Mouse (Mus musculus): ENCODE data around the gene Gm21988. TPM values are rescaled to one million over a fixed set of nuclear protein-coding genes. Genes with fewer than 3 reads are reported as not detected.

Gene Gm21988
- total and polyA plus RNA-seq, 2 experiments = 0.28 to 5.8 TPM

GRCm38 (mm10) chr11:70235254-70235900 is 4.3 kb downstream of the Gm21988 start:
- Histone ChIP-seq H3K27me3 (ENCODE audit: control insufficient read depth, insufficient read depth, low read length) (no peaks in the 10 kb centered on the region), H3K4me3 (ENCODE audit: insufficient read depth, low read depth, low read length) (no peak overlapping the region), H3K36me3 (ENCODE audit: control insufficient read depth, insufficient read depth, low read length) (no peaks in the 10 kb centered on the region), H3K9ac (ENCODE audit: low read depth, low read length) (no peak overlapping the region), H3K27ac (replicated peaks; ENCODE audit: insufficient read depth, low read depth, low read length) (no peak overlapping the region), H3K4me1 (ENCODE audit: control insufficient read depth, insufficient read depth, low read length) (peaks cover 7% of the 10 kb centered on the region), H3K79me2 (ENCODE audit: control insufficient read depth, insufficient read depth, low read length) (peaks cover under 1% of the 10 kb centered on the region; the same call in 1 of the 2 replicates)
- WGBS = 76% methylated on average over 12 of the region's 12 CpGs
- DNase-seq (ENCODE audit: extremely low read depth, low read depth, low spot score) = no peak
- TF ChIP-seq CTCF (IDR thresholded peaks at IDR 0.05; ENCODE audit: low read depth, low read length) (no peak), POLR2A (IDR thresholded peaks at IDR 0.05; ENCODE audit: extremely low read depth, insufficient read depth, low read length) (no peak)

DNA sequence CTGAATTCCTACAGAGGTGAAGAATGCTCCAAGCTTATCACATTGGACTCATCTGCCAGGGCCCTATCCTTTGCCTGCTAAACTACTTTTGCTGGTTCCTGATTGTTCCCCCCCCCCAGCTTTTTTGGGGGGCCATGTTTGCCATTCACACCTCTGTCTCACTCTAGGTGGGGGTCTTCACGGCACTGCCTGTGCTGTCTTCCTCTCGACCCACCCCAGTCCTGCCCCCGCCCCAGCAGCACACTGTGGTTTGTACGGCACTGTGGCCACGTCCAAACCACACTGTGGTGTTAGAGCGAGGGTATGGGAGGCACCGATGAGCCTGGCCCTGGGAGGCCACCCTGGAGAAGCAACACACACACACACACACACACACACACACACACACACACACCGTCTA is 5.1 kb downstream of the Gm21988 start:
- Histone ChIP-seq H3K9ac (ENCODE audit: low read depth, low read length) (no peak overlapping the region), H3K27me3 (ENCODE audit: control insufficient read depth, insufficient read depth, low read length) (no peaks in the 10 kb centered on the region), H3K4me3 (ENCODE audit: insufficient read depth, low read depth, low read length) (no peak overlapping the region), H3K79me2 (ENCODE audit: control insufficient read depth, insufficient read depth, low read length) (no peaks in the 10 kb centered on the region; the same call in 1 of the 2 replicates), H3K27ac (replicated peaks; ENCODE audit: insufficient read depth, low read depth, low read length) (no peak overlapping the region), H3K36me3 (ENCODE audit: control insufficient read depth, insufficient read depth, low read length) (no peaks in the 10 kb centered on the region), H3K4me1 (ENCODE audit: control insufficient read depth, insufficient read depth, low read length) (peaks cover 7% of the 10 kb centered on the region)
- no peak for DNase-seq (ENCODE audit: extremely low read depth, low read depth, low spot score)
- TF ChIP-seq POLR2A (IDR thresholded peaks at IDR 0.05; ENCODE audit: extremely low read depth, insufficient read depth, low read length) = no peak
- no peak for TF ChIP-seq CTCF (IDR thresholded peaks at IDR 0.05; ENCODE audit: low read depth, low read length)
- WGBS = 88% methylated on average over 8 of the region's 8 CpGs

DNA sequence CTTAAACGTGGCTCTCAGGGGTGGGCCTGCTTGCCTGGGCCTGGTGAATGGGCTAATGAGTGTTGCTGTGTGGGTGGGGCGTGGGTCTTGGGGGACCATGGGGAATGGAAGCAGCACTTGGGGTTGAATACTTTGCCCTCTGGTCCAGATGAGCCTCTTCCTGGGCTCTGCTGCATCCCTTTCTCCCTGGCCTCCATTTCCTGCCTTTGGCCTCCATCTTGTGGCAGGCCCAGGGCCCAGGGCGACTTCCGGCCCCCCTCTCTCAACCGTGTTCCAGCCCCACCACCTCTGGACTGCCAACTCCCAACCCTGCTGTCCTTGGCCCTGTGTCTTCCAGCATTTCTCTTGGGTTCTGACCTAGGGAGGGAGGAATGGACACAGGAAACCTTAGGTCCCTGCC is 5.6 kb downstream of the Gm21988 start:
- TF ChIP-seq POLR2A (IDR thresholded peaks at IDR 0.05; ENCODE audit: extremely low read depth, insufficient read depth, low read length) (no peak), CTCF (IDR thresholded peaks at IDR 0.05; ENCODE audit: low read depth, low read length) (no peak)
- Histone ChIP-seq H3K79me2 (ENCODE audit: control insufficient read depth, insufficient read depth, low read length) (no peaks in the 10 kb centered on the region; the same call in 1 of the 2 replicates), H3K27ac (replicated peaks; ENCODE audit: insufficient read depth, low read depth, low read length) (no peak overlapping the region), H3K36me3 (ENCODE audit: control insufficient read depth, insufficient read depth, low read length) (no peaks in the 10 kb centered on the region), H3K4me3 (ENCODE audit: insufficient read depth, low read depth, low read length) (no peak overlapping the region), H3K4me1 (ENCODE audit: control insufficient read depth, insufficient read depth, low read length) (peaks cover 7% of the 10 kb centered on the region), H3K27me3 (ENCODE audit: control insufficient read depth, insufficient read depth, low read length) (no peaks in the 10 kb centered on the region), H3K9ac (ENCODE audit: low read depth, low read length) (no peak overlapping the region)
- no peak for DNase-seq (ENCODE audit: extremely low read depth, low read depth, low spot score)
- 64% methylated on average over 5 of the region's 5 CpGs for WGBS

DNA sequence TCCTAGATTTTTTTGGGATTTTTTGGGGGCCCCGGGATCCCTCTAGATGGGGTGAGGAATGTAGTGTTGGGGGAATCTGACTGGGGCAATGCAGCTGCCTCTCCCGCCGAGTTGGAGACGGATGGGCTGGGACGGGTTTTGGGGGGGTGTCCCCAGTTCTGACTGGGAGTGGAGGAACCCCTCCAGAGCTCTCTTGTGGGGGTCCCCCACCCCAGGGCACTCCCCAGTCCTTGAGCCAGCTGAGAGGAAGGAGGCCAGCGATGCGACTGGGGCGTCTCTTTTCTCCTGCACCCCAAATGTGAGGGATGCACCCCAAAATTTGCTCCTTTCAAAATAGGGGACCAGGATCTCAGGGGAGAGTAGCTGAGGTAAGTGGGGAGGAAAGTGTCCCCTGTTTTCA is 6.6 kb downstream of the Gm21988 start:
- Histone ChIP-seq H3K4me1 (ENCODE audit: control insufficient read depth, insufficient read depth, low read length) (peaks cover 4% of the 10 kb centered on the region; the same call in 1 of the 2 replicates), H3K9ac (ENCODE audit: low read depth, low read length) (peak overlapping the region; percentile 69; the same call in 1 of the 2 replicates), H3K27me3 (ENCODE audit: control insufficient read depth, insufficient read depth, low read length) (no peaks in the 10 kb centered on the region), H3K36me3 (ENCODE audit: control insufficient read depth, insufficient read depth, low read length) (no peaks in the 10 kb centered on the region), H3K4me3 (ENCODE audit: insufficient read depth, low read depth, low read length) (peak overlapping the region; percentile 21), H3K27ac (replicated peaks; ENCODE audit: insufficient read depth, low read depth, low read length) (no peak overlapping the region; the same call in 1 of the 2 replicates), H3K79me2 (ENCODE audit: control insufficient read depth, insufficient read depth, low read length) (no peaks in the 10 kb centered on the region)
- TF ChIP-seq POLR2A (IDR thresholded peaks at IDR 0.05; ENCODE audit: extremely low read depth, insufficient read depth, low read length) = no peak
- no peak for TF ChIP-seq CTCF (IDR thresholded peaks at IDR 0.05; ENCODE audit: low read depth, low read length)
- WGBS = 39% methylated on average over 8 of the region's 8 CpGs
- no peak for DNase-seq (ENCODE audit: extremely low read depth, low read depth, low spot score)

- Histone ChIP-seq H3K79me2 (ENCODE audit: control insufficient read depth, insufficient read depth, low read length) (no peaks in the 10 kb centered on the region), H3K27ac (replicated peaks; ENCODE audit: insufficient read depth, low read depth, low read length) (peak overlapping the region; percentile 50), H3K4me1 (ENCODE audit: control insufficient read depth, insufficient read depth, low read length) (peaks cover 4% of the 10 kb centered on the region), H3K27me3 (ENCODE audit: control insufficient read depth, insufficient read depth, low read length) (no peaks in the 10 kb centered on the region), H3K9ac (ENCODE audit: low read depth, low read length) (peak overlapping the region; percentile 69), H3K4me3 (ENCODE audit: insufficient read depth, low read depth, low read length) (peak overlapping the region; percentile 67), H3K36me3 (ENCODE audit: control insufficient read depth, insufficient read depth, low read length) (no peaks in the 10 kb centered on the region)
- no peak for TF ChIP-seq CTCF (IDR thresholded peaks at IDR 0.05; ENCODE audit: low read depth, low read length)
- TF ChIP-seq POLR2A (IDR thresholded peaks at IDR 0.05; ENCODE audit: extremely low read depth, insufficient read depth, low read length) = no peak
- DNase-seq (ENCODE audit: extremely low read depth, low read depth, low spot score) = no peak
- WGBS = 14% methylated on average over 10 of the region's 10 CpGs
These were observed 7.1 kb downstream of the Gm21988 start for GRCm38 (mm10) chr11:70232546-70232945.

GRCm38 (mm10) chr11:70230239-70230727 is 9.3 kb downstream of the Gm21988 start:
- TF ChIP-seq CTCF (IDR thresholded peaks at IDR 0.05; ENCODE audit: low read depth, low read length) = peak; percentile 99
- no peak for TF ChIP-seq POLR2A (IDR thresholded peaks at IDR 0.05; ENCODE audit: extremely low read depth, insufficient read depth, low read length)
- H3K27me3 ChIP-seq (ENCODE audit: control insufficient read depth, insufficient read depth, low read length) = no peaks in the 10 kb centered on the region
- peak overlapping the region; percentile 18; the same call in 1 of the 2 replicates for H3K27ac ChIP-seq (replicated peaks; ENCODE audit: insufficient read depth, low read depth, low read length)
- H3K79me2 ChIP-seq (ENCODE audit: control insufficient read depth, insufficient read depth, low read length) = no peaks in the 10 kb centered on the region
- WGBS = 3% methylated on average over 32 of the region's 32 CpGs
- peak; percentile 33 for DNase-seq (ENCODE audit: extremely low read depth, low read depth, low spot score)
- H3K9ac ChIP-seq (ENCODE audit: low read depth, low read length) = no peak overlapping the region
- H3K4me1 ChIP-seq (ENCODE audit: control insufficient read depth, insufficient read depth, low read length) = no peaks in the 10 kb centered on the region; the same call in 1 of the 2 replicates
- peak overlapping the region; percentile 30; the same call in 1 of the 2 replicates for H3K4me3 ChIP-seq (ENCODE audit: insufficient read depth, low read depth, low read length)
- H3K36me3 ChIP-seq (ENCODE audit: control insufficient read depth, insufficient read depth, low read length) = no peaks in the 10 kb centered on the region
